Mouse (Mus musculus) limb, embryonic 12.5 days (tissue): ENCODE measurements around the gene Wdsub1. TPM values are rescaled to one million over a fixed set of nuclear protein-coding genes. Genes with fewer than 3 reads are reported as not detected.

Experiments
- ATAC-seq: fragments of 200-750 bp; cut with Nextera tagmentation; 2 replicates; pipeline ENCODE4 v1.8.0; 2017; ENCODE audit warnings: low read depth, moderate TSS enrichment; ENCODE audit not compliant: insufficient number of reproducible peaks, insufficient read depth, low FRiP score, low TSS enrichment
- H3K27ac ChIP-seq: fragments of 300-500 bp; sonication (generic); 2 replicates; pipeline ENCODE4 v1.5.1; 2016; ENCODE audit warnings: mild to moderate bottlenecking, moderate library complexity
- H3K27me3 ChIP-seq: fragments of 300-500 bp; sonication (generic); 2 replicates; pipeline ENCODE4 v1.6.1; 2016; ENCODE audit warnings: mild to moderate bottlenecking, moderate library complexity
- H3K36me3 ChIP-seq: fragments of 300-500 bp; sonication (generic); 2 replicates; pipeline ENCODE4 v1.6.1; 2016; ENCODE audit warnings: mild to moderate bottlenecking, moderate library complexity
- H3K4me1 ChIP-seq: fragments of 300-500 bp; sonication (generic); replicated peaks from 2 replicates; pipeline ENCODE4 v1.6.1; 2016
- H3K4me2 ChIP-seq: fragments of 300-500 bp; sonication (generic); 2 replicates; pipeline ENCODE4 v1.6.1; 2016; ENCODE audit warnings: mild to moderate bottlenecking, moderate library complexity
- H3K4me3 ChIP-seq: fragments of 300-500 bp; sonication (generic); replicated peaks from 2 replicates; pipeline ENCODE4 v1.5.1; 2016; ENCODE audit warnings: mild to moderate bottlenecking
- H3K9ac ChIP-seq: fragments of 300-500 bp; sonication (generic); replicated peaks from 2 replicates; pipeline ENCODE4 v1.6.1; 2016; ENCODE audit warnings: mild to moderate bottlenecking, moderate library complexity
- H3K9me3 ChIP-seq: fragments of 300-500 bp; sonication (generic); 2 replicates; pipeline ENCODE4 v1.6.1; 2016; ENCODE audit warnings: mild to moderate bottlenecking, moderate library complexity
- WGBS: fragments of 180-500 bp; shearing (Covaris S2); methylation state at CpG from one replicate; pipeline ENCODE4 v1.1.7; 2016; 5-methylcytosine and 5-hydroxymethylcytosine counted together
- polyA plus RNA-seq: library from polyadenylated mRNA; unstranded; fragments of >200 nt; fragmentation: Nextera tagmentation; extraction: Ambion mirVana; gene quantifications from 2 replicates; pipeline ENCODE4 v1.2.1, GENCODE M21; 2016

Gene Wdsub1
- polyA plus RNA-seq, 1 experiment from 2014 or later: 27.9 TPM

DNA sequence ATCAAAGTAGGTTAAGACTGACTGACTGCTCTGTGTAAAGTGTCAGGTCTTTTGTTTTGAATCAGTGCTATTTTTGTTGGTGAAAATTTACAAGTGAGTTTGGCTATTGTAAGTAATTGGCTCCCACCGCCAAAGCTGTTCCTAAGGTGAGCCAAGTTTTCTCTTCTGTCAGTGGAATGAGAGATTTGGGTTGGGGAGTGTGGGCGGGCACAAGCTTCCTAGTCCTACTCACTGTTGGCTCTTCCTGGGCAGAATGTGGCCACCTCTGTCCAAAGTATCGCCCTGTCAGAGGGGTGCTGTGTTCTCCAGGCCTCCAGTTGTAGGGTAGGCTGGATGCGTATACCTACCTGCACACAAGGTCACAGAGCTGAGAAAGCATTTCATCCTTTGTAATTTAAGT lies 57.0 kb downstream of the Wdsub1 start:
- no peak for ATAC-seq
- H3K9me3 ChIP-seq: no peaks in the 10 kb centered on the region
- WGBS: 94% methylated on average over 4 of the region's 4 CpGs
- H3K27ac ChIP-seq: no peak overlapping the region
- H3K4me2 ChIP-seq: no peak overlapping the region
- no peak overlapping the region for H3K9ac ChIP-seq
- peaks cover 35% of the 10 kb centered on the region for H3K4me1 ChIP-seq
- H3K27me3 ChIP-seq: no peaks in the 10 kb centered on the region
- H3K4me3 ChIP-seq: no peak overlapping the region
- H3K36me3 ChIP-seq: peaks cover 71% of the 10 kb centered on the region

DNA sequence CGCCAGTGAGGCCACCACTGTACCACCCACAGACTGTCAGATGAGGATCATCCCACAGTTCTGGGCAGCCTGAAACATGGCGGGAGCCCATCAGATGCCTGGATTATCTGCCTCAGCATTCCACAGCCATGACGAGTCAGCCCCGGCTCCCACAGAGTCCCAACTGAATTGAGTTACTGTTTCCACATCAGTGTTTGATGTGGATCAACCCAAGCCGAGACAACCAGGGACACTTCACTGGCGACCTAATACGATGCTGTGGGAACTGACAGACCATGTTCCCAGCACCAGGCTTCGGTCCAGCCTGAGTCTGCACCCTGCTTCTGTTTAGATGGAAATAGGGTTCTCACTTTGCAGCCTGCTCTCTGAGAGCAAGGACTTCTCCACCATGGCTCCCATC lies 58.1 kb downstream of the Wdsub1 start:
- no peak for ATAC-seq

GRCm38 (mm10) chr2:59821044-59821443 lies 61.3 kb downstream of the Wdsub1 start:
- ATAC-seq: no peak
- Histone ChIP-seq H3K4me1 (no peaks in the 10 kb centered on the region), H3K9me3 (no peaks in the 10 kb centered on the region), H3K36me3 (peaks cover 89% of the 10 kb centered on the region), H3K27ac (no peak overlapping the region), H3K9ac (no peak overlapping the region), H3K27me3 (no peaks in the 10 kb centered on the region), H3K4me3 (no peak overlapping the region), H3K4me2 (no peak overlapping the region)
- WGBS: 90% methylated on average over 2 of the region's 2 CpGs

More for the DNA sequence above, 58.1 kb downstream of the Wdsub1 start:
- peak overlapping the region; percentile 23; the same call in 1 of the 2 replicates for H3K27ac ChIP-seq
- no peak overlapping the region for H3K4me3 ChIP-seq
- H3K9me3 ChIP-seq: no peaks in the 10 kb centered on the region
- H3K4me1 ChIP-seq: peaks cover 24% of the 10 kb centered on the region
- peaks cover 73% of the 10 kb centered on the region for H3K36me3 ChIP-seq
- WGBS: 80% methylated on average over 8 of the region's 8 CpGs
- no peaks in the 10 kb centered on the region for H3K27me3 ChIP-seq
- no peak overlapping the region for H3K4me2 ChIP-seq
- H3K9ac ChIP-seq: no peak overlapping the region

DNA sequence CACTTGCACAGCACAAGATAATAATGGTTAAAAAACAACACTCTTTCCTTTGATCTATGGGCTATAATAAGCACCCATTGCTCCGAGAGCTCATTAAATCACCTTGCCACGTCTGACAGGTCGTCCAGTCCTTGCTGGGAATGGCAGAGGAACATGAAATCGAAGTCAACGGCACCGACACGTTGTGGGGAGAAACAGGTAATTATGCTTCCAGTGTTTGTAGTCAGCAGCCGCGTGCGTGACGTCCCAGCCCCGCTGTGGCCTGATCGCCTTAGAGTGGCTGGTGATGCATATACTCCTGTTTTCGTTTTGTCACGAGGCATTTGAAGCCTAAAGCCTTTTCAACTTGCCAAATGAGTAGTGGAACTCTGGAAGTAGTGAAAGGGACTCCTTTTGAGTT lies 62.3 kb downstream of the Wdsub1 start:
- Histone ChIP-seq H3K9me3 (no peaks in the 10 kb centered on the region), H3K4me2 (no peak overlapping the region), H3K9ac (no peak overlapping the region), H3K4me1 (no peaks in the 10 kb centered on the region), H3K36me3 (peaks cover 97% of the 10 kb centered on the region), H3K27ac (0 out of 2 replicates have a peak overlapping the region, but pooled peaks have one; percentile 1), H3K4me3 (no peak overlapping the region), H3K27me3 (no peaks in the 10 kb centered on the region)
- ATAC-seq: no peak
- 59% methylated on average over 15 of the region's 15 CpGs for WGBS

- Histone ChIP-seq H3K27me3 (no peaks in the 10 kb centered on the region), H3K36me3 (peaks cover 98% of the 10 kb centered on the region), H3K4me2 (no peak overlapping the region), H3K4me3 (no peak overlapping the region), H3K9me3 (no peaks in the 10 kb centered on the region), H3K27ac (peak overlapping the region; percentile 41; the same call in 1 of the 2 replicates), H3K9ac (no peak overlapping the region), H3K4me1 (no peaks in the 10 kb centered on the region)
- WGBS: 75% methylated on average over 6 of the region's 6 CpGs
- no peak for ATAC-seq
Measured at GRCm38 (mm10) chr2:59819415-59819814, 63.0 kb downstream of the Wdsub1 start.

DNA sequence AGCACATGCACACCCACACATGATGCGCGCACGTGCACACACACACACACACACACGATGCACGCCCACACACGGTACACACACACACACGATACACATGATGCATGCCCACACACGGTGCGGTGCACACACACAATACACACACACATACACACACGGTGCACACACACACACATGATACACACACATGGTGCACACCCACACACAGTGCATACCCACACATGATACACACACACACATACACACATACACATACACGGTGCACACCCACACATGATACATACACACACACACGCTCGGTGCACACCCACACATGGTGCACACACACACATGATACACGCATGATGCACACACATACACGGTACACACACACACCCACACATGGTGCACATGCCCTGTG lies 63.7 kb downstream of the Wdsub1 start:
- WGBS: 95% methylated on average over 15 of the region's 15 CpGs
- Histone ChIP-seq H3K9ac (no peak overlapping the region), H3K27ac (no peak overlapping the region)

GRCm38 (mm10) chr2:59814997-59815396 lies 67.4 kb downstream of the Wdsub1 start:
- H3K9ac ChIP-seq: no peak overlapping the region
- no peak overlapping the region for H3K27ac ChIP-seq
- H3K9me3 ChIP-seq: no peaks in the 10 kb centered on the region
- ATAC-seq: no peak
- no peaks in the 10 kb centered on the region for H3K4me1 ChIP-seq
- H3K4me2 ChIP-seq: no peak overlapping the region
- H3K27me3 ChIP-seq: no peaks in the 10 kb centered on the region
- H3K36me3 ChIP-seq: peaks cover 94% of the 10 kb centered on the region
- H3K4me3 ChIP-seq: no peak overlapping the region
- 91% methylated on average over 8 of the region's 8 CpGs for WGBS

More for the DNA sequence above, 63.7 kb downstream of the Wdsub1 start:
- Histone ChIP-seq H3K36me3 (peaks cover 96% of the 10 kb centered on the region), H3K4me3 (no peak overlapping the region), H3K4me2 (no peak overlapping the region), H3K4me1 (no peaks in the 10 kb centered on the region), H3K27me3 (no peaks in the 10 kb centered on the region), H3K9me3 (no peaks in the 10 kb centered on the region)
- no peak for ATAC-seq

- no peaks in the 10 kb centered on the region for H3K9me3 ChIP-seq
- H3K27me3 ChIP-seq: no peaks in the 10 kb centered on the region
- no peak overlapping the region for H3K4me2 ChIP-seq
- peaks cover 93% of the 10 kb centered on the region for H3K36me3 ChIP-seq
- WGBS: 88% methylated on average over 13 of the region's 13 CpGs
- no peak overlapping the region for H3K27ac ChIP-seq
- H3K9ac ChIP-seq: no peak overlapping the region
- H3K4me1 ChIP-seq: no peaks in the 10 kb centered on the region
- no peak overlapping the region for H3K4me3 ChIP-seq
- no peak for ATAC-seq
Measured at GRCm38 (mm10) chr2:59813457-59813856, 68.9 kb downstream of the Wdsub1 start.

DNA sequence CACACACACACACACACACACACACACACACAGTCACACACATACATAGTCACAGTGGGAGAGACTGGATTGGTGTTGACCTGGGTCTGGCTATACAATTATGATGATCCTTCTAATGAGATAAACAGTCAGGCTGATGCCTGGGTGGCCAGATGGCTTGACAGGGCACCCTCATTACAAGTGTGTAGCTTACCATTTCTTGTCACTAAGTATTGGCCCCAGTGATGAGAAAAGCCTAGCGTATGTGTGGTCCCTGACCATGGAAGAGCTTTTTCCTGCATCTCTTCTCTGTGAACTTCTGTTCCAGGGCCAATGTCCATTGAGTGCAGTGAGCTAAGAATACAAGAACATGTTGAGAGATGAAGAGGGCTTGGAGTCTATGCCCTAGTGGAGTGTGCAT lies 69.8 kb downstream of the Wdsub1 start:
- WGBS: 92% methylated on average over 1 of the region's 1 CpGs
- ATAC-seq: no peak
- no peak overlapping the region for H3K4me2 ChIP-seq

DNA sequence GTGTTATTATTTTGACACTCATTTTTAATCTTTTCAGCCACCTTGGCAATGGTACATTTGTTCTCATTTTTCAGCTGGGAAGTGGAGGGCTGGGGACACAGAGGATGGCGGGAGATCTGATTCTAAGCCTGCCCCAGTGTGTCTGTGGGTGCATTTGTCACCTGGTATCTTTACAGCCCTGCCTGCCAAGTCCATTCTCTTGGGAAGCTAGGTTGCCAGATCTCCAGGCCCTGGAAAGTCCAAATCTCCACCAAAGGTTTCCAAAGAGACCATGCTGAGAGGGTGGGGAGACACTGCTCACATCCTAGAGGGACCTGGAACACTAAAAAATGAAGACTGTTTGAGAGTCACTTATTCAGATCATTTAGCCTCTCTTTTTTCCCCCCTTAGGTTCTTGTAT lies 71.1 kb downstream of the Wdsub1 start:
- 68% methylated on average over 1 of the region's 1 CpGs for WGBS
- no peak for ATAC-seq
- H3K9me3 ChIP-seq: no peaks in the 10 kb centered on the region
- H3K4me3 ChIP-seq: no peak overlapping the region
- H3K4me2 ChIP-seq: no peak overlapping the region
- H3K36me3 ChIP-seq: peaks cover 92% of the 10 kb centered on the region
- H3K27ac ChIP-seq: no peak overlapping the region
- no peaks in the 10 kb centered on the region for H3K27me3 ChIP-seq
- no peaks in the 10 kb centered on the region for H3K4me1 ChIP-seq
- H3K9ac ChIP-seq: no peak overlapping the region

More for the DNA sequence above, 69.8 kb downstream of the Wdsub1 start:
- no peak overlapping the region for H3K4me3 ChIP-seq
- H3K9ac ChIP-seq: no peak overlapping the region
- H3K27me3 ChIP-seq: no peaks in the 10 kb centered on the region
- H3K4me1 ChIP-seq: no peaks in the 10 kb centered on the region
- peaks cover 93% of the 10 kb centered on the region for H3K36me3 ChIP-seq
- H3K9me3 ChIP-seq: no peaks in the 10 kb centered on the region
- no peak overlapping the region for H3K27ac ChIP-seq

GRCm38 (mm10) chr2:59810039-59810438 lies 72.4 kb downstream of the Wdsub1 start:
- no peak for ATAC-seq
- Histone ChIP-seq H3K27ac (no peak overlapping the region), H3K27me3 (no peaks in the 10 kb centered on the region), H3K4me3 (no peak overlapping the region), H3K9ac (no peak overlapping the region), H3K36me3 (peaks cover 89% of the 10 kb centered on the region), H3K4me1 (0 out of 2 replicates have a peak, but pooled peaks cover 7% of the 10 kb centered on the region), H3K4me2 (no peak overlapping the region), H3K9me3 (no peaks in the 10 kb centered on the region)
- 92% methylated on average over 7 of the region's 7 CpGs for WGBS

GRCm38 (mm10) chr2:59808608-59809007 lies 73.8 kb downstream of the Wdsub1 start:
- peaks cover 90% of the 10 kb centered on the region for H3K36me3 ChIP-seq
- H3K27ac ChIP-seq: no peak overlapping the region
- H3K4me2 ChIP-seq: no peak overlapping the region
- H3K27me3 ChIP-seq: no peaks in the 10 kb centered on the region
- ATAC-seq: no peak
- no peak overlapping the region for H3K9ac ChIP-seq
- 86% methylated on average over 4 of the region's 4 CpGs for WGBS
- H3K4me3 ChIP-seq: no peak overlapping the region
- H3K9me3 ChIP-seq: no peaks in the 10 kb centered on the region
- 0 out of 2 replicates have a peak, but pooled peaks cover 7% of the 10 kb centered on the region for H3K4me1 ChIP-seq
